Mouse (Mus musculus): ENCODE measurements at regions not wholly inside any gene's neighbourhood (a gene's known extent, or its start where the extent isn't known, plus 50 kb on each side); places are given as distances from the start of the nearest gene placed in this dataset.

DNA sequence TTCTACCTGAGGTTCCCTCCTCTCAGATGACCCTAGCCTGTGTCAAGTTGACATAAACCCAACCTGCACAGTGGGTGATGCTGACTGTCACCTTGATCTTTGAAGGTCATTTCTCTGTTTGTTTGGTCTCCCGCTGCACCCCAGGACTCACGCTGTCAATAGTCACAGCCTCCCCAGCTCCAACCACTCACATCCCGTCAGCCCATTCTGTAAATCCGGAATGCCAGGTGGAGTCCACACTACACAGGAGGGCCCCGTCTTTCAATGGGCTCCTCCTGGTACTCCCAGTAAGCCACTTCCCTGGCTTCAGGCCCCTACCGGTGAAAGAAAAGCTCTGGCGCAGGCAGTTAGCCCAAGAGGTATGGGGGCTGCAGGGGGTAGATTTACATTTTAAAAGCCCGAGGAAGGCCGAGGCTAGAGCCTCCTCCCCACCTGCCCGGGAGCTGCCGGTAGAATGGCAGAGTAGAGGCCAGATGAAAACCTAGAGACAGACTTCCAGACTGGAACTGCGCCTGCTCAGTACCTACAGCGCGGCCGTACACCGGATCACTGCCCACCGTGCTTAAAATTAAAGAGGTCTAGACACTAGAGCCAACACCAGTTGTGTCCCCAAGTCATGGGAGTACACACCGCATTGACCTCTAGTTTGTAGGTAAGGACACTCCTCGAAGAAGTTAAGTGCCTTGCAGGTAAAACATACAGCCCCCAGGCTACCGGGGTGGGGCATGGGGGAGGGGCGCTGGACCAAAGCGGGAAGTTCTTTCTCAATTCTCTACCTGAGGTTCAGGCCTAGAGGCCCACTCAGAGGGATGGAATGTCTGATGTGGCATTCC is 123.8 kb upstream of the Med13l start:
- TF ChIP-seq MYOG (IDR thresholded peaks at IDR 0.05; ENCODE audit: control insufficient read depth, extremely low read depth, insufficient read length), result no peak
- TF ChIP-seq CTCF (IDR thresholded peaks at IDR 0.05; ENCODE audit: control insufficient read depth, insufficient read depth, insufficient read length), result no peak
- TF ChIP-seq USF1 (IDR thresholded peaks at IDR 0.05; ENCODE audit: low read depth), result no peak
- TF ChIP-seq MAX (IDR thresholded peaks at IDR 0.05), result no peak
- no peak for TF ChIP-seq CEBPB (IDR thresholded peaks at IDR 0.05; ENCODE audit: low read depth)
- TF ChIP-seq MYOD1 (IDR thresholded peaks at IDR 0.05; ENCODE audit: control insufficient read depth, insufficient read length, low read depth), result no peak

Data from C2C12 (cell line).